Mouse (Mus musculus) naive thymus-derived CD4-positive, alpha-beta T cell, adult 2 months (primary cell): ENCODE results near the gene Syt3.

Source experiments
- DNase-seq: peaks from one replicate; pipeline ENCODE4 v3.0.0-alpha.2; 2011; ENCODE audit warnings: low read depth

The Syt3 gene

GRCm38 (mm10) chr7:44383980-44384715 lies at the start of gene Syt3:
Gene Syt3, plus strand, starts transcription at chr7:44384102.
- peak; percentile 56 for DNase-seq

GRCm38 (mm10) chr7:44334139-44334538 lies 49.8 kb upstream of the Syt3 start:
- DNase-seq = no peak

GRCm38 (mm10) chr7:44335031-44335878 lies 48.6 kb upstream of the Syt3 start:
- DNase-seq = no peak

- DNase-seq = no peak
Observed at GRCm38 (mm10) chr7:44336046-44337021, 47.6 kb upstream of the Syt3 start.

- DNase-seq = no peak
Observed at GRCm38 (mm10) chr7:44337121-44337849, 46.6 kb upstream of the Syt3 start.

GRCm38 (mm10) chr7:44340226-44340625 lies 43.7 kb upstream of the Syt3 start:
- DNase-seq = no peak

GRCm38 (mm10) chr7:44341119-44341518 lies 42.8 kb upstream of the Syt3 start:
- DNase-seq = no peak

GRCm38 (mm10) chr7:44341714-44342113 lies 42.2 kb upstream of the Syt3 start:
- no peak for DNase-seq

- DNase-seq = no peak
Observed at GRCm38 (mm10) chr7:44343459-44344015, 40.4 kb upstream of the Syt3 start.

GRCm38 (mm10) chr7:44344622-44345021 lies 39.3 kb upstream of the Syt3 start:
- peak; percentile 38 for DNase-seq

- DNase-seq = no peak
Observed at GRCm38 (mm10) chr7:44349043-44349442, 34.9 kb upstream of the Syt3 start.

- DNase-seq = peak; percentile 84
Observed at GRCm38 (mm10) chr7:44350957-44351711, 32.8 kb upstream of the Syt3 start.

GRCm38 (mm10) chr7:44351881-44352749 lies 31.8 kb upstream of the Syt3 start:
- no peak for DNase-seq

- no peak for DNase-seq
Observed at GRCm38 (mm10) chr7:44352750-44353600, 30.9 kb upstream of the Syt3 start.

- DNase-seq = no peak
Observed at GRCm38 (mm10) chr7:44353601-44354340, 30.1 kb upstream of the Syt3 start.

GRCm38 (mm10) chr7:44355411-44355810 lies 28.5 kb upstream of the Syt3 start:
- no peak for DNase-seq
